Mouse (Mus musculus) kidney, embryonic 16.5 days (tissue): ENCODE data around the gene Dnajc16. TPM values are rescaled to one million over a fixed set of nuclear protein-coding genes. Genes with fewer than 3 reads are reported as not detected.

Experiments used
- ATAC-seq: fragments of 200-750 bp; cut with Nextera tagmentation; 2 replicates; pipeline ENCODE4 v1.8.0; 2017; ENCODE audit warnings: moderate TSS enrichment; ENCODE audit not compliant: low FRiP score, low TSS enrichment
- H3K27ac ChIP-seq: fragments of 300-500 bp; sonication (generic); 2 replicates; pipeline ENCODE4 v1.5.1; 2014; ENCODE audit warnings: low read length
- H3K27me3 ChIP-seq: fragments of 300-500 bp; sonication (generic); 2 replicates; pipeline ENCODE4 v1.6.1; 2014; ENCODE audit warnings: low read length, control low read depth, mixed read lengths; ENCODE audit not compliant: insufficient read depth
- H3K36me3 ChIP-seq: fragments of 300-500 bp; sonication (generic); 2 replicates; pipeline ENCODE4 v1.6.1; 2014; ENCODE audit warnings: low read length, control low read depth, mixed read lengths; ENCODE audit not compliant: insufficient read depth
- H3K4me1 ChIP-seq: fragments of 300-500 bp; sonication (generic); 2 replicates; pipeline ENCODE4 v1.6.1; 2014; ENCODE audit warnings: low read length, control low read depth, mixed read lengths; ENCODE audit not compliant: insufficient read depth
- H3K4me2 ChIP-seq: fragments of 300-500 bp; sonication (generic); replicated peaks from 2 replicates; pipeline ENCODE4 v1.6.1; 2014; ENCODE audit warnings: low read depth, low read length
- H3K4me3 ChIP-seq: fragments of 300-500 bp; sonication (generic); 2 replicates; pipeline ENCODE4 v1.5.1; 2014; ENCODE audit warnings: mild to moderate bottlenecking, low read length
- H3K9ac ChIP-seq: fragments of 300-500 bp; sonication (generic); replicated peaks from 2 replicates; pipeline ENCODE4 v1.6.1; 2014; ENCODE audit warnings: low read length
- H3K9me3 ChIP-seq: fragments of 300-500 bp; sonication (generic); 2 replicates; pipeline ENCODE4 v1.6.1; 2016; ENCODE audit warnings: low read length, control low read depth
- WGBS: fragments of 180-500 bp; shearing (Covaris S2); extraction: QIAGEN DNeasy Blood & Tissue Kit; methylation state at CpG from one replicate; pipeline ENCODE4 v1.1.7; 2014; 5-methylcytosine and 5-hydroxymethylcytosine counted together
- polyA plus RNA-seq: library from polyadenylated mRNA; unstranded; fragments of >200 nt; fragmentation: Nextera tagmentation; extraction: Ambion mirVana; gene quantifications from 2 replicates; pipeline ENCODE4 v1.2.1, GENCODE M21; 2015

Dnajc16 gene
- 5.4 and 5.8 TPM in 2 replicates for polyA plus RNA-seq

- Histone ChIP-seq H3K36me3 (peaks cover 7% of the 10 kb centered on the region), H3K27ac (peak within 1 kb of the TSS; percentile 74), H3K27me3 (no peaks in the 10 kb centered on the region), H3K4me3 (peak within 1 kb of the TSS; percentile 96), H3K9me3 (no peaks in the 10 kb centered on the region), H3K4me2 (peak within 1 kb of the TSS; percentile 89), H3K9ac (peak within 1 kb of the TSS; percentile 96), H3K4me1 (peaks cover 21% of the 10 kb centered on the region)
- peak; percentile 88 for ATAC-seq
- under 1% methylated on average over 42 of the region's 42 CpGs for WGBS
These were observed at the start of gene Dnajc16 for GRCm38 (mm10) chr4:141790524-141790990. Gene Dnajc16 (minus strand): TSS chr4:141790931.

- H3K4me2 ChIP-seq: no peak overlapping the region
- no peak for ATAC-seq
- H3K36me3 ChIP-seq: no peaks in the 10 kb centered on the region
These were observed 43.9 kb upstream of the Dnajc16 start for GRCm38 (mm10) chr4:141834536-141835095.

GRCm38 (mm10) chr4:141833911-141834310 lies 43.2 kb upstream of the Dnajc16 start:
- Histone ChIP-seq H3K4me3 (no peak overlapping the region), H3K9ac (no peak overlapping the region), H3K4me1 (no peaks in the 10 kb centered on the region), H3K27ac (no peak overlapping the region), H3K9me3 (no peaks in the 10 kb centered on the region), H3K4me2 (no peak overlapping the region), H3K36me3 (no peaks in the 10 kb centered on the region), H3K27me3 (no peaks in the 10 kb centered on the region)
- WGBS: 42% methylated on average over 1 of the region's 1 CpGs
- no peak for ATAC-seq

More at GRCm38 (mm10) chr4:141834536-141835095, 43.9 kb upstream of the Dnajc16 start:
- Histone ChIP-seq H3K9me3 (no peaks in the 10 kb centered on the region), H3K4me3 (no peak overlapping the region), H3K27ac (no peak overlapping the region), H3K4me1 (no peaks in the 10 kb centered on the region), H3K9ac (no peak overlapping the region), H3K27me3 (no peaks in the 10 kb centered on the region)
- WGBS: 53% methylated on average over 5 of the region's 5 CpGs

GRCm38 (mm10) chr4:141831361-141831760 lies 40.6 kb upstream of the Dnajc16 start:
- no peaks in the 10 kb centered on the region for H3K36me3 ChIP-seq
- no peaks in the 10 kb centered on the region for H3K27me3 ChIP-seq
- H3K4me1 ChIP-seq: no peaks in the 10 kb centered on the region
- no peak overlapping the region for H3K27ac ChIP-seq
- H3K4me2 ChIP-seq: no peak overlapping the region
- H3K9ac ChIP-seq: no peak overlapping the region
- no peaks in the 10 kb centered on the region for H3K9me3 ChIP-seq
- ATAC-seq: no peak
- WGBS: 82% methylated on average over 7 of the region's 7 CpGs
- H3K4me3 ChIP-seq: no peak overlapping the region

GRCm38 (mm10) chr4:141830381-141830780 lies 39.6 kb upstream of the Dnajc16 start:
- no peak for ATAC-seq
- Histone ChIP-seq H3K9ac (no peak overlapping the region), H3K9me3 (no peaks in the 10 kb centered on the region), H3K36me3 (no peaks in the 10 kb centered on the region), H3K27me3 (no peaks in the 10 kb centered on the region), H3K27ac (no peak overlapping the region), H3K4me1 (no peaks in the 10 kb centered on the region), H3K4me3 (no peak overlapping the region), H3K4me2 (no peak overlapping the region)
- WGBS: 55% methylated on average over 11 of the region's 11 CpGs

- Histone ChIP-seq H3K27ac (no peak overlapping the region), H3K9me3 (no peaks in the 10 kb centered on the region), H3K36me3 (no peaks in the 10 kb centered on the region), H3K4me1 (no peaks in the 10 kb centered on the region), H3K4me3 (no peak overlapping the region), H3K9ac (no peak overlapping the region), H3K27me3 (no peaks in the 10 kb centered on the region), H3K4me2 (no peak overlapping the region)
- 62% methylated on average over 4 of the region's 4 CpGs for WGBS
- no peak for ATAC-seq
These were observed 37.4 kb upstream of the Dnajc16 start for GRCm38 (mm10) chr4:141828177-141828576.

- H3K27me3 ChIP-seq: no peaks in the 10 kb centered on the region
- ATAC-seq: no peak
- no peak overlapping the region for H3K9ac ChIP-seq
- no peaks in the 10 kb centered on the region for H3K9me3 ChIP-seq
- WGBS: 78% methylated on average over 2 of the region's 2 CpGs
- H3K27ac ChIP-seq: no peak overlapping the region
- no peak overlapping the region for H3K4me3 ChIP-seq
- H3K36me3 ChIP-seq: no peaks in the 10 kb centered on the region
- no peaks in the 10 kb centered on the region for H3K4me1 ChIP-seq
- no peak overlapping the region for H3K4me2 ChIP-seq
These were observed 36.7 kb upstream of the Dnajc16 start for GRCm38 (mm10) chr4:141827401-141827800.

- Histone ChIP-seq H3K9me3 (no peaks in the 10 kb centered on the region), H3K4me3 (no peak within 1 kb of the TSS), H3K9ac (no peak within 1 kb of the TSS), H3K4me1 (no peaks in the 10 kb centered on the region), H3K27me3 (no peaks in the 10 kb centered on the region), H3K27ac (no peak within 1 kb of the TSS), H3K36me3 (no peaks in the 10 kb centered on the region), H3K4me2 (no peak within 1 kb of the TSS)
- 61% methylated on average over 5 of the region's 5 CpGs for WGBS
- ATAC-seq: no peak
These were observed 35.3 kb upstream of the Dnajc16 start, which contains the start of gene Cela2a for GRCm38 (mm10) chr4:141826060-141826459. Gene Cela2a (minus strand): TSS chr4:141826160.

- Histone ChIP-seq H3K4me1 (no peaks in the 10 kb centered on the region), H3K9ac (no peak overlapping the region), H3K4me3 (no peak overlapping the region), H3K27me3 (no peaks in the 10 kb centered on the region), H3K4me2 (no peak overlapping the region), H3K27ac (no peak overlapping the region), H3K36me3 (no peaks in the 10 kb centered on the region), H3K9me3 (no peaks in the 10 kb centered on the region)
- WGBS: 70% methylated on average over 3 of the region's 3 CpGs
- ATAC-seq: no peak
These were observed 32.2 kb upstream of the Dnajc16 start for GRCm38 (mm10) chr4:141822979-141823378.

- Histone ChIP-seq H3K4me2 (no peak overlapping the region), H3K9ac (no peak overlapping the region), H3K27me3 (no peaks in the 10 kb centered on the region), H3K36me3 (no peaks in the 10 kb centered on the region), H3K4me3 (no peak overlapping the region), H3K4me1 (no peaks in the 10 kb centered on the region), H3K27ac (no peak overlapping the region), H3K9me3 (no peaks in the 10 kb centered on the region)
- ATAC-seq: no peak
- 76% methylated on average over 10 of the region's 10 CpGs for WGBS
These were observed 31.4 kb upstream of the Dnajc16 start for GRCm38 (mm10) chr4:141822089-141822488.
